Mouse (Mus musculus): Measurements from ENCODE around the gene Zfp113. TPM values are rescaled to one million over a fixed set of nuclear protein-coding genes. Genes with fewer than 3 reads are reported as not detected.

The Zfp113 gene
- polyA plus RNA-seq, 1 experiment from 2014 or later, result 43.9 TPM

GRCm38 (mm10) chr5:138154390-138154789, 1.2 kb downstream of the Zfp113 start:
- peak overlapping the region; percentile 85 for H3K4me3 ChIP-seq (replicated peaks; ENCODE audit: low read length)
- no peaks in the 10 kb centered on the region for H3K27me3 ChIP-seq (replicated peaks; ENCODE audit: control insufficient read depth, insufficient read depth, low read length)
- no peaks in the 10 kb centered on the region for H3K9me3 ChIP-seq (ENCODE audit: control insufficient read depth, low read length)
- H3K4me2 ChIP-seq (ENCODE audit: low read length), result peak overlapping the region; percentile 81
- H3K27ac ChIP-seq (ENCODE audit: low read length), result no peak overlapping the region
- no peak for ATAC-seq
- H3K9ac ChIP-seq (replicated peaks; ENCODE audit: low read depth, low read length), result peak overlapping the region; percentile 97; the same call in 1 of the 2 replicates
- WGBS, result 80% methylated on average over 3 of the region's 3 CpGs
- peaks cover 15% of the 10 kb centered on the region for H3K36me3 ChIP-seq (ENCODE audit: control insufficient read depth, insufficient read depth)
- H3K4me1 ChIP-seq (replicated peaks; ENCODE audit: control insufficient read depth, insufficient read depth, low read length), result peaks cover 7% of the 10 kb centered on the region; the same call in 1 of the 2 replicates

GRCm38 (mm10) chr5:138138585-138138984, 17.0 kb downstream of the Zfp113 start:
- no peaks in the 10 kb centered on the region for H3K27me3 ChIP-seq (replicated peaks; ENCODE audit: control insufficient read depth, insufficient read depth, low read length)
- no peak for ATAC-seq
- H3K9me3 ChIP-seq (ENCODE audit: control insufficient read depth, low read length), result no peaks in the 10 kb centered on the region
- WGBS, result 60% methylated on average over 4 of the region's 4 CpGs
- no peak overlapping the region for H3K9ac ChIP-seq (replicated peaks; ENCODE audit: low read depth, low read length)
- no peaks in the 10 kb centered on the region for H3K4me1 ChIP-seq (replicated peaks; ENCODE audit: control insufficient read depth, insufficient read depth, low read length)
- H3K4me2 ChIP-seq (ENCODE audit: low read length), result no peak overlapping the region
- peaks cover 26% of the 10 kb centered on the region for H3K36me3 ChIP-seq (ENCODE audit: control insufficient read depth, insufficient read depth)
- no peak overlapping the region for H3K27ac ChIP-seq (ENCODE audit: low read length)
- H3K4me3 ChIP-seq (replicated peaks; ENCODE audit: low read length), result no peak overlapping the region

GRCm38 (mm10) chr5:138137935-138138549, 17.5 kb downstream of the Zfp113 start:
- Histone ChIP-seq H3K4me1 (replicated peaks; ENCODE audit: control insufficient read depth, insufficient read depth, low read length) (no peaks in the 10 kb centered on the region), H3K4me3 (replicated peaks; ENCODE audit: low read length) (no peak overlapping the region), H3K9me3 (ENCODE audit: control insufficient read depth, low read length) (no peaks in the 10 kb centered on the region), H3K27ac (ENCODE audit: low read length) (no peak overlapping the region), H3K27me3 (replicated peaks; ENCODE audit: control insufficient read depth, insufficient read depth, low read length) (no peaks in the 10 kb centered on the region), H3K4me2 (ENCODE audit: low read length) (no peak overlapping the region), H3K9ac (replicated peaks; ENCODE audit: low read depth, low read length) (no peak overlapping the region), H3K36me3 (ENCODE audit: control insufficient read depth, insufficient read depth) (peaks cover 26% of the 10 kb centered on the region)
- 64% methylated on average over 8 of the region's 8 CpGs for WGBS
- peak; percentile 59; the same call in 1 of the 2 replicates for ATAC-seq

- Histone ChIP-seq H3K9me3 (ENCODE audit: control insufficient read depth, low read length) (no peaks in the 10 kb centered on the region), H3K4me1 (replicated peaks; ENCODE audit: control insufficient read depth, insufficient read depth, low read length) (no peaks in the 10 kb centered on the region), H3K9ac (replicated peaks; ENCODE audit: low read depth, low read length) (no peak overlapping the region), H3K36me3 (ENCODE audit: control insufficient read depth, insufficient read depth) (peaks cover 30% of the 10 kb centered on the region), H3K27me3 (replicated peaks; ENCODE audit: control insufficient read depth, insufficient read depth, low read length) (no peaks in the 10 kb centered on the region), H3K4me3 (replicated peaks; ENCODE audit: low read length) (no peak overlapping the region), H3K27ac (ENCODE audit: low read length) (no peak overlapping the region), H3K4me2 (ENCODE audit: low read length) (no peak overlapping the region)
- no peak for ATAC-seq
- WGBS, result 93% methylated on average over 4 of the region's 4 CpGs
These were observed 18.3 kb downstream of the Zfp113 start for GRCm38 (mm10) chr5:138137257-138137656.

GRCm38 (mm10) chr5:138132425-138133064, 23.0 kb downstream of the Zfp113 start:
- 95% methylated on average over 5 of the region's 5 CpGs for WGBS
- Histone ChIP-seq H3K9me3 (ENCODE audit: control insufficient read depth, low read length) (no peaks in the 10 kb centered on the region), H3K4me2 (ENCODE audit: low read length) (no peak overlapping the region), H3K27ac (ENCODE audit: low read length) (no peak overlapping the region), H3K36me3 (ENCODE audit: control insufficient read depth, insufficient read depth) (peaks cover 50% of the 10 kb centered on the region), H3K4me1 (replicated peaks; ENCODE audit: control insufficient read depth, insufficient read depth, low read length) (no peaks in the 10 kb centered on the region), H3K4me3 (replicated peaks; ENCODE audit: low read length) (no peak overlapping the region), H3K9ac (replicated peaks; ENCODE audit: low read depth, low read length) (no peak overlapping the region), H3K27me3 (replicated peaks; ENCODE audit: control insufficient read depth, insufficient read depth, low read length) (no peaks in the 10 kb centered on the region)
- ATAC-seq, result no peak

- H3K9ac ChIP-seq (replicated peaks; ENCODE audit: low read depth, low read length), result peak overlapping the region; percentile 77
- ATAC-seq, result no peak
These were observed 37.5 kb downstream of the Zfp113 start for GRCm38 (mm10) chr5:138118041-138118440.

GRCm38 (mm10) chr5:138117199-138118015, 38.1 kb downstream of the Zfp113 start:
- Histone ChIP-seq H3K4me1 (replicated peaks; ENCODE audit: control insufficient read depth, insufficient read depth, low read length) (peaks cover 18% of the 10 kb centered on the region), H3K27me3 (replicated peaks; ENCODE audit: control insufficient read depth, insufficient read depth, low read length) (no peaks in the 10 kb centered on the region), H3K9me3 (ENCODE audit: control insufficient read depth, low read length) (no peaks in the 10 kb centered on the region), H3K4me2 (ENCODE audit: low read length) (peak overlapping the region; percentile 68), H3K4me3 (replicated peaks; ENCODE audit: low read length) (peak overlapping the region; percentile 61), H3K9ac (replicated peaks; ENCODE audit: low read depth, low read length) (peak overlapping the region; percentile 77), H3K36me3 (ENCODE audit: control insufficient read depth, insufficient read depth) (peaks cover 5% of the 10 kb centered on the region), H3K27ac (ENCODE audit: low read length) (peak overlapping the region; percentile 96)
- ATAC-seq, result peak; percentile 24
- 6% methylated on average over 16 of the region's 16 CpGs for WGBS

More at GRCm38 (mm10) chr5:138118041-138118440, 37.5 kb downstream of the Zfp113 start:
- no peaks in the 10 kb centered on the region for H3K9me3 ChIP-seq (ENCODE audit: control insufficient read depth, low read length)
- WGBS, result 67% methylated on average over 3 of the region's 3 CpGs
- H3K4me2 ChIP-seq (ENCODE audit: low read length), result peak overlapping the region; percentile 68
- H3K27me3 ChIP-seq (replicated peaks; ENCODE audit: control insufficient read depth, insufficient read depth, low read length), result no peaks in the 10 kb centered on the region
- H3K4me1 ChIP-seq (replicated peaks; ENCODE audit: control insufficient read depth, insufficient read depth, low read length), result peaks cover 18% of the 10 kb centered on the region
- H3K4me3 ChIP-seq (replicated peaks; ENCODE audit: low read length), result peak overlapping the region; percentile 61
- peaks cover 6% of the 10 kb centered on the region for H3K36me3 ChIP-seq (ENCODE audit: control insufficient read depth, insufficient read depth)
- H3K27ac ChIP-seq (ENCODE audit: low read length), result no peak overlapping the region

- Histone ChIP-seq H3K27me3 (replicated peaks; ENCODE audit: control insufficient read depth, insufficient read depth, low read length) (no peaks in the 10 kb centered on the region), H3K4me1 (replicated peaks; ENCODE audit: control insufficient read depth, insufficient read depth, low read length) (peaks cover 18% of the 10 kb centered on the region), H3K9me3 (ENCODE audit: control insufficient read depth, low read length) (no peaks in the 10 kb centered on the region), H3K27ac (ENCODE audit: low read length) (peak within 1 kb of the TSS; percentile 96), H3K4me2 (ENCODE audit: low read length) (peak within 1 kb of the TSS; percentile 68), H3K4me3 (replicated peaks; ENCODE audit: low read length) (peak within 1 kb of the TSS; percentile 61), H3K36me3 (ENCODE audit: control insufficient read depth, insufficient read depth) (peaks cover 5% of the 10 kb centered on the region), H3K9ac (replicated peaks; ENCODE audit: low read depth, low read length) (peak within 1 kb of the TSS; percentile 77)
- ATAC-seq, result peak; percentile 99
- WGBS, result 6% methylated on average over 38 of the region's 38 CpGs
These were observed 39.0 kb downstream of the Zfp113 start, which contains the start of gene Zscan21 for GRCm38 (mm10) chr5:138116255-138117198. Gene Zscan21 (plus strand): TSS chr5:138116903.
